Mouse (Mus musculus) adrenal gland, adult 8-10 months (tissue): ENCODE measurements around the gene BC055324. TPM values are rescaled to one million over a fixed set of nuclear protein-coding genes. Genes with fewer than 3 reads are reported as not detected.

Experiments
- DNase-seq: peaks from one replicate; pipeline ENCODE4 v3.0.0; 2022
- total RNA-seq, 4 experiments: library from RNA; stranded (reverse); gene quantifications; 2 replicates each; pipeline ENCODE4 v1.2.4; 2022

Gene BC055324
- total RNA-seq, 4 experiments from 2014 or later = 1.4 to 2.0 (median 1.9) TPM

DNA sequence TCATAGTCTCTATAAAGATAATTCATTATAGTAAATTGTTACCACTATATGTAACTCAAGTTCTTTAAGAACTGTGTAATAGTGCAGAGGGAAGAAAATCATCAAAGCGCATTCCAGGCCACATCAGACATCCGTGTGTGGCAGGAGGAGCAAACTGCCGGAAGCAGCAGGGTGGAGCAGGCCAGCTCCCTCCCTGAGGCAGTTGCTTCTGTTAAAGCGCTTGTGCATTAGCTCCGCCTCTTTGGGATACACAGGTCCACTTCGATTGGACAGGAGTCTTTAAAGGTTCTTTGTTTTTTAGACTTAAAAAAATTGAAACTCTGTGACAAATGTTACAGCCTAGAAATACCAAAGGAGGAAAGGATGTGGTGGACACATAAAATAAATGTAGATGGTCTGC is 52.5 kb downstream of the BC055324 start:
- DNase-seq = no peak

DNA sequence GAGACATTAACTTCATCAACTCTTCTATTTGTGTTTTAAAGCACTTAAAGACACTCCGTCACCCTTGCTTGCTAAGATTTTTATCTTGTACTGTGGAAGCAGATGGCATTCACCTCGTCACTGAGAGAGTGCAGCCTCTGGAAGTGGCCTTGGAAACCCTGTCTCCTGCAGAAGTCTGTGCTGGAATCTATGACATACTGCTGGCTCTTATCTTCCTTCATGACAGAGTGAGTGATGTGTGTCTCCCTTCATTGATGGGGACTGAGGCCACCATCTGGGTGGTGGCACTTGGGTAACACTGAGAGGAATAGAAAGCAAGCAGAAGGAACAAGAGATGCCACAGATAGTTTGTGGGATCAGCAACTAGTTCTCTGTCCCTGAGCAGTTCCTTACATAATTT is 60.0 kb downstream of the BC055324 start:
- peak; percentile 35 for DNase-seq

DNA sequence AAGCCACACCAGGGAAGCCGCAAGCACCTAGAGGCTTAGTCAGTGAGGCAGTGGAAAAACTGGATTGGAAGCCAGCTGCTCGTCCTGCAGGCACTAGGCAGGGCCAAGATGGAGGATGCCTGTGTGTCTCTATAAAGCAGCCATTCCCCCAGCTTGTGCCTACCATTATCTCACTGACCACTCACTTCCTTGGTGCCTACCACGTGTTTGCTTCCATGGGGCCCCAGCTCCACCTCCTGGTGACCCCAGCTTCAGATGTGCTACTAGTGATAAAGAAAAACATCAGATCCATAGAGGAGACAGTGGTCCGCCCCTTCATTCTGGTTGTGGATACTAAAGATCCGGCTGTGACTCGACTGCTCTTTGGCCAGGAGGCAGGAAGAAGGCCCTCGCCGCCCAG is 62.8 kb downstream of the BC055324 start:
- DNase-seq = no peak

DNA sequence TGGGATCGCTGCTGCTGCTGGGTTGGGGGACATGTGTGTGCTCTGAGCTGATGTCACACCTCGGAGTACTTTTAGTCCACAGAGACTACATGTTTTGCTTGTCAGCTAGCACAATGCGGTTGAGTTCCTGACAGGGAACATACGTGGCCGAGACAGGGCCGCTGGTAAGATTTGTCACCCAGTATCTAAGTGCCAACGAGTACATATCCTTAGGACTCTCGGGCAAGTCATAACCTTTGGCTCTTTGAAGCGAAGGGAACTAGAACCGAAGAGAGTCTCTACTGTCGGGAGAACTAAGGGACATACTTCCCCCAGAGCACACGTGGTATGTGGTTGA is 64.2 kb downstream of the BC055324 start:
- DNase-seq = no peak

DNA sequence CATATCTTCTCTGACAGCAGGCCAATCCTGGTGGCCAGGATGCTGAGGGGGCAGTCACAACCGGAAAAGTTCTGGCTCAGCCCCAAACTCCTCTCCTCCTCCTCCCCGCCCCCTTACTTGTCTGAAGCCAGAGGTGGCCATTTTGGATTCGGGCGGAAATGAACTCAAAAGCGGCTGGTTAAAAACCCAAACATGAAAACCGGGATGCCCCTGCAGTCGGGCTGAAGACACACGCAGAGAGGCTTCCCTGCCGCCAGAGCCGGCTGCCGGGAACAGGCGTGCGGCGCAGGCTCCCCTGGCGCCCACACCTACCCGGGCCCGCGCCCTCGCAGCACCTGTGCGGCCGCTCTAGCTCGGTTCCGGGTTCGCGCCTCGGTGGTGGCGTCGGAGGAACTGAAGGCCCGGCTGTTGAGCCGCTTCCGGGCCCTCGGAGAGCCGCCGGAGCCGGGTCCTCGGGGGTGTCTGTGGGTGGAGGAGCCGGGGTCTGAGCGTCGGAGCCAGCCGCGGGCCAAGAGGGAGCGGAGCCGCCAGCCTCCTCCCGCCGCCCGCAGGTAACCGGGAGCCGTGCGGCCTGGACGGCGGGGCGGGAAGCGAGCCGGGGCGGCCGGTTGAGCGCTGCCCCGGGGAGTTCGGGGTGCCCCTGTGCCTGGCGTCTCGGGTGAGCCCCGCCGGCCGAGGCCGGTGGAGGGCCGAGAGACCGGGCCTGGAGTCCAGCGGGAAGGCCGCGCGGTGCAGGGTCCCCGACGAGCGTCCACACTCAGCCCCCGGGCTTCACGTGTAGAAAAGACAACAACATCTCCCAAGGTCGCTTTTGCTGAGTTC is 64.7 kb downstream of the BC055324 start:
- peak; percentile 77 for DNase-seq

DNA sequence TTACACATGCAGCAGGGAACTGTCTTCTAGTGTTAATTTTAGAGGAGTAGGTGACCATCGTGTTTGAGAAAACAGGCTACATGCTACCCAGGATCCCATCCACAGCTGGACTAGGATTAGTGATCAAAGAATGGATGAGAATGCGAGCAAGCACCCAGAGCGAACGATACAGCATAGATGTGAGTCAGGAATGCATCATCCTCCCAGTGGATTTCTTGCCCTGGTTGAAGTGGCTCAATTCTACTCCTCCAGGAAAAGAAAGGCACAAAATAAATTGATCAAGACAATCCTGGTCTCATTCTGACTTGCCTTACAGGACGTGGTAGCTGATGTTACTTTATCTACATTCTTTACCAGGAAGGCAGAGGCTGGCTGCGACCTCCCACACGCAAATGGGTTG is 65.8 kb downstream of the BC055324 start, which contains the start of gene Scyl3:
TSS of gene Scyl3 (plus strand) at position 255 of the 400 bp plus-strand sequence.
- no peak for DNase-seq

DNA sequence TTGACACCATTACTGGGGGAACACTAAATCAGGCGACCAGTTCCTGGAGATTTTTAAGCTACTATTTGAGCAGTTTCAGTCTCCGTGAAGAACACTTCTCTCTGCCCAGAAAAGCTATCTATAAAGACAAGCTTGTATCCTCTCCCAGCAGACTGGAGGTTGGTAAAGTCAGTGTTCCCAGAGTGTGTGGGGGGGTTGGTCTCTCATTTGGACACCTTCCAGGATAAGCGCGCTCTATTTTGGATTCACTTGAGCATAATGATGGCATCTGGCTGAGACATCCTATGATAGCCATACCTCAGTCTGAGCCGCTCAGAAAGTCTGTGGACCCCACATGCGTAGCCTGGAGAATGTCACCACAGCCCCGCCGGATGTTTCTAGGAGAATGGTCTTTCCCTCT is 70.5 kb downstream of the BC055324 start:
- DNase-seq = no peak

DNA sequence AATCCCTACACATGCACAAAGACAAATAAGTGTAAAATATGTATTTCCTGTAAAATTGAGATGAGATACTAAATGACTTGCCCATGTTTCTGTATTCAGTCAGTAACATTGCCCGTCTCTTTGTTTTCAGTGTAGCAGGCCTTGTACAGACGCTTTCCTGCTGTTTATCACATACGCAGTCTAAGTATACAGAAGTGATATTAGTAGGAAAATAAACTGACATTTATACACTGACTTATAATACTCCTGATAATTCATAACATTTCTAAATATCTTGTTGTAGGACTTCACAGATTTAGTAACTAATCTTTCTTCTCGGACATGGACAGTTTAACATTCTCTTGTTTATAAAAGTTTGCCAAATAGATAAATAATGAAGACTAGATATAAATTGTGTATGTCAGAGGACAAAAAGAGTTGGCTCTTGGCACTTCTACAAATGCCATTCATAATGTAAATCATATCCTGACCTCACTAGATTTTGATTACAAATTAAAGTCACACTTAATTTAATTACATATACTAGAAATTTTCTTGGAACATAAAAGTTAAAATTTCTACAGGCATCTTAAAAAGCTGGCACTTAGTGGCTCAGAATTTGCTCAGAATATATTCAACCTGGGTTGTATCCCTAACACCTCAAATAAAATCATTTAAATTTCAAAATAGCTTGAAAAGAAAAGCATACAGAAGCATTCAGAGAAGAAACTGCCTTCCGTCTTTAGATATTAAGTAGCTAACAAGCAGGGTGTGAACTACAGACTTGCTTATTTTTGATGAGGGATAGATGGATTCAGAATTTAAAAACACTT is 77.0 kb downstream of the BC055324 start:
- no peak for DNase-seq

DNA sequence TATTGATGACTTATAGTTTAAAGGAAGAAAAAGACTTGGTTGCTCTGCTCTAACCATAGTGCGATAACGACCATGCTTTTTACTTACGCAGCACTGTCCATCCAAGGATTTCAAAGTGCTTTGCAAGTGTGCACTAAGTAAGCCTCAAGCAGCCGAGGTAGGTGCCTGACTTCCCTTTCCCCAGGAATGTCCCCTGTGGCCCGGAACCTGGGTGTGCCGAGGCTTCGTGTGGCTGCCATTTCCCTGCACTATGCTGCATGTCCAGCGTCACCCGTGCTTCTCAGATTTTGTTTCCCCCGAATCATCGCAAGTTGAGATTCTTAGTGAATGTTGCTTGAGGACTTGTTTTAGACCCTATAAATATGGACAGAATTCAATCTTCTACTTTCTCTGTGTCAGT is 82.6 kb downstream of the BC055324 start:
- no peak for DNase-seq

DNA sequence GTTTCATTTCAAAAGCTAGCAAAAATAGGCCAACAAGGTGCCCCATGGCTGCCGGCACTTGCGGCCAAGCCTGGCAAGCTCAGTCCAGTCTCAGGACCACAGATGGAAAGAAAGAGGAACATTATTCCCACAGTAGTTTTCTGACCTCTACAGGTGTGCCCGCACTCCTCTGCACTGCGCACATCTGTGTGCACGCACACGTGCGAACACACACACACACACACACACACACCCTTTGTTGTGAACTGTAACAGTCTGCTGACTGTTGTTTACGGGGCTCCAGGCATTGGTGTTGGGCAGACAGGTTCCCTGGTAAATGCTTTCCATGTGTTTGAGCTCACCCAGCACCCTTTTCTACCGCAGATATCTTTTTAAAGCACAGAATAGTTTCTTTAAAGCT is 83.8 kb downstream of the BC055324 start:
- DNase-seq = no peak

DNA sequence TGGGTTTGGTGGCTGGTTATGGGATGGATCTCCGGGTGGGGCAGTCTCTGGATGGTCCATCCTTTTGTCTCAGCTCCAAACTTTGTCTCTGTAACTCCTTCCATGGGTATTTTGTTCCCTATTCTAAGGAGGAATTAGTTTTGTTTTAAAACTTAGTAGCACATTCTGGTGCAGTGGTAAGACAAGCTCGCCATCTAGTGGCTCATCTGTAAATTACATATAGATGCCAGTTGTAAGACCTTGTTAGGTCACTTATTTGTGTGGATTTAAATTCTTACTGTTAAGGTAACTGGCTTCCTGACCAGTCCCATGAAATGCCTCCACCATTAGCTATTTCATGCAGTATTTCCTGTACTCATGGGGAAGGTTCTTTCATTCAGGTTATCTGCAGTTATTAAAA is 84.3 kb downstream of the BC055324 start:
- no peak for DNase-seq

DNA sequence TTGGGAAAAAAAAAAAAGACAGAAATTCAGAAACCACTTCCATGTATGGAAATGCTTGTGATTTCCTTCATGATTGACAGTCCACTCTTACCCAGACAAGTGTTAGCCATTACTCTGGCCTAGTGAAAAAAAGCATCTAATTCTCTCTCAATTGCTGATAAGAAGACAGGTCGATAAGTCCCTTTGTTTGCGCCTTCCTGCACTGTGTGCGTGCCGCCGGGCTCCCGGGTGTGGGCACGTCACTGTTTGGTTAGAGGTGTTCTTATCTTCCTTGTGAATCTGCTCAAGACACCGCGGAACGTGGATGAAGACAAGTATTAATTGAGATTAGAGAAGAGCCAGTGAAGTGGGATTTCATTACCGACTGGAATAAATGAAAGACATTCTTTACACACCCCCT is 86.2 kb downstream of the BC055324 start:
- DNase-seq = no peak

DNA sequence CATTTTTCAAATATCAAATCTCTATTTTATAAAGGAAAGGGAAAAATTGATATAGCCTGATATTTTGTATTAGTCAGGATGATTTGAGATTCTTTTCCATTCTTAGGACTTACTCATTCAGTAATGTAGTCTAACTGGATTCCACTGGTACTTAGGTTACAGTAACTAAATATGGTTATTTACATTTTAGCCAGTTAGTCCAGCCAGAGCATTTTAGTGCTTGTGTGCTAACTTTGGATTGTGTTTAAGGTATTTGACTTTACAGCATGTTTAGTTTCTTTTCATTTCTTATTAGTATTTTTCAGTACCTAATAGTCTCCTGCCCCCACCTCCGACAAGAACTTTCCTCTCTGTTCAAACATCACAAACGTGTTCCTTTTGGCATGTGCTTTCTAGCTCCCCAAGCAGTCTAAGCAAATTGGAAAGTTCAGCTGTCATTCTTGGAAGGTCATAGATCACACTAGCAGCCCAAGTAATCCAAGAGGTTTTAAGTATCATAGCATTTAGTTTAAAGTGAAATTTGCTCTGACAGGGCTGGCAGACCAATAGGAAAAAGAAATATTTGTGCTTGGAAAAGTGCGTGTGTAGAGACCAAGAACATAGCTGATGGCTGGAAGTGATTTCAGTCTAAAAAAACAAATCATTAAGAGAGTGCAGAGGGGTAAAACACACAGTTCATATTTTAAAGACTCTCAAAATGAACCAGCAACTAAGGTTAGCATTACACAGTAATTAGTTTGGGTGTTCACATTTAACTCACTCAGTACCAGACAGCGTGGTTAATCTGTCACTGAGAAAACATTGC is 87.4 kb downstream of the BC055324 start:
- DNase-seq = no peak

DNA sequence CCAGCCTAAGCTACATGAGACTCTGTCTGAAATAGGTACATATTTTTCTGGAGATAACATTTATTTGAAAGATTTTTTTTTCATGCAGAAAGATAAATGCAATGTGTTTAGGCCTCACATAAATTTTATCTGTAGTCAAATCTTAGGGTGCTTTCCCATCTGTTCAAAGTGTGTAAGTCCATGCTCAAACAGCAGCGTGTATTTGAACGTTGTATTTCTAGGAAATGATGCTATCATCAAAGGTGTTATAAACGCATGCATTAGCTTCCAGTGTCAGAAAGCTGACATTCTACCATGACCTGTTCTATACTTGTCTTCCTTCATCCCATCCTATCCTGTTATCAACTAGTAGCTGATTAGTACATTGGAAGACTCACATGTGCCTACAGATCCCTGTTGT is 91.2 kb downstream of the BC055324 start:
- no peak for DNase-seq

DNA sequence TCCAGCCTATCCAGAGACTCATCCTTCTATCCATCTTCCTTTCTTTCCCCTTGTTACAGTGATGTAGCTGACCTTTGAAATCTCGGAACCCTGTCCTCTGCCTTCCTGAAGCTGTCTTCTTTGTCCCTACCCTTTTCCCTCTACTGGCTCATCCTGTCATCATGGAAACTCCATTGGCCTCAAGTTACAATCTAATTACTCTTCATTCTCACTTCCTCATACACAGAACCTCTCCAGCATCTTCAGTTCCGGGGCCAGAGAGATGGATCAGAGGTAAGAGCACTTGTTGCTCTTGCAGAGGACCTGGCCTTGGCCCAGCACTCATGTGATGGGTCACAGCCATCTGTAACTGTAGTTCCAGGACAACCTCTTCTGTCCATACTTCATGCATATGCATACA is 94.4 kb downstream of the BC055324 start:
- no peak for DNase-seq

DNA sequence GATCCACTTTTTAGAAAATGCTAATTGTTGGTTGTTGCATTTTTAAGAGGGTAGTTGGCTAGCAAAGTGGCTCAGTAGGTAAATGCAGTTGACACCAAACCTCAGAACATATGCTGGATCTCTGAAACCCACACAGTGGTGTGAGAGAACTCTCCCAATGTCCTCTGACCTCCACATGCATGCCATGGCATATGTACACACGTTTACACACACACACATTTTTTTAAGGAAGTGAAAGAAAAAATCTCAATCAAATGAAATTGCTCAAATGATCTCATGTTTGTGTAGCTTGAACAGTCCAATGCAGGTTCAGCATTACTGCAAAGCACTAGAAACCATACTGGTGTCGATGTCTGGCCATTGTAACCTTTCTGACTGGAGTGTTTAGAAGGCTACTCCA is 95.0 kb downstream of the BC055324 start:
- no peak for DNase-seq

DNA sequence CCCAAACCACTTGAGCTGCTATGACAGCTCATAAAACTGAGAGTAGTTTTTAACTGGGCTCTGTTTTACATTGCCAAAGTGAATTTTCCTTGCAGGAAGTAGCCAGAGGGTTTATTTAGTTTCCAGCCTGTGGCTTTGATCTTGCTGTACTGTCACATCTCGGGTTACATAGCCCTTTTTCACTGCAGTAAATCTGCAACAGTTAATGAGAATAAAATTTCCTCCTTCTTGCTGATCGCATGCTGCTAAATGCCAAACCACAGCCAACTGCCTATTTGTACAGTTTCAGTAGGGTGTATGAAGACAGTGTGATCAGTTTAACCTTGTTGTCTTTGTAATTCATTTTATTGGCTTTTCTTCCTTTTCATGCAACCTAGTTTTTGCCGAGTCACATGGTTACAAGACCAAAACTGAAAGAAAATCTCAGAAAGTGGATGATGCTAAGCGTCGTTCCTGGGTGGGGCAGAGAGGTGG is 96.3 kb downstream of the BC055324 start:
- DNase-seq = no peak

Other genes with a start within 250 kb of the BC055324 start
- gene Kifap3, start 215.2 kb downstream of the BC055324 start, total RNA-seq = 10 to 100 TPM; 16.9 to 29.5 (median 24.5) TPM
- 10 to 100 TPM; 17.4 to 29.5 (median 23.7) TPM for gene Scyl3, start 65.7 kb downstream of the BC055324 start, total RNA-seq
- gene Mettl18, start 93 bp upstream of the BC055324 start, total RNA-seq = 1 to 10 TPM; 4.0 to 7.5 (median 6.0) TPM
- gene Sele, start 53.4 kb upstream of the BC055324 start, total RNA-seq = 10 to 100 TPM in 2 of 4 experiments, 1 to 10 TPM in 2; 4.1 to 13.1 (median 8.5) TPM
- 1 to 10 TPM in 2 of 4 experiments, under 1 TPM in 2; 0.66 to 1.4 (median 0.96) TPM for gene Sell, start 67.2 kb upstream of the BC055324 start, total RNA-seq
- gene Selp, start 120.5 kb upstream of the BC055324 start, total RNA-seq = 1 to 10 TPM in 3 of 4 experiments, under 1 TPM in 1; 0.77 to 2.1 (median 1.3) TPM
- gene F5, start 157.0 kb upstream of the BC055324 start, total RNA-seq = 1 to 10 TPM; 1.5 to 4.3 (median 3.3) TPM